Mouse (Mus musculus) bone marrow macrophage, adult 2 months (primary cell): Measurements from ENCODE around the gene Cyren.

Experiments
- CTCF ChIP-seq: IDR thresholded peaks from 2 replicates; pipeline ENCODE4 v1.5.1; 2012; ENCODE audit warnings: low read depth, mild to moderate bottlenecking, low read length, moderate library complexity
- POLR2A ChIP-seq: IDR thresholded peaks from 2 replicates; pipeline ENCODE4 v1.6.1; 2012; ENCODE audit warnings: mild to moderate bottlenecking, low read depth, low read length, borderline replicate concordance

- TF ChIP-seq CTCF = no peak
- TF ChIP-seq POLR2A = no peak
Measured at GRCm38 (mm10) chr6:34862381-34862780, 15.5 kb downstream of the Cyren start.
